Mouse (Mus musculus): Measurements from ENCODE around the gene Sipa1l3.

Gene Sipa1l3

DNA sequence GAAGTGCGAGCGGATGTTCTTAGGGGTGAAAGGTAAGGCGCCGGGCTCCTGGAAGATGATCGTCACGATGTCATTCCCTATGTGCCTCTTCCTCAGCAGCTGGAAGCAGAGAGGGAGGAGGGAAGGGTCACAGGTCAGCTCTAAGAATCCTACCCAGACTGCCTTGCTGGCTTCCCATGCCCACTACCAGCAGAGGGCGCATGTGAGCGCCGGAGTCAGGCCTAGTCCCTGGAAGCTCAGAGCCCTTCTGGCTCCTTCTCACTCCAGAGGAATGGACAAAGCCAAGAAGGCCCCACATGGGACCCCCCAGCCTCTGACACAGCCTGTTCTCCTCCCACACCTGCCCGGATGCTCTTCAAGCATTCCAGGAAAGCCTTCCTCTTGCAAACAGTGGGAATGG, 135.2 kb downstream of the Sipa1l3 start:
- peak; percentile 85 for DNase-seq (ENCODE audit: low read depth, low spot score)

DNA sequence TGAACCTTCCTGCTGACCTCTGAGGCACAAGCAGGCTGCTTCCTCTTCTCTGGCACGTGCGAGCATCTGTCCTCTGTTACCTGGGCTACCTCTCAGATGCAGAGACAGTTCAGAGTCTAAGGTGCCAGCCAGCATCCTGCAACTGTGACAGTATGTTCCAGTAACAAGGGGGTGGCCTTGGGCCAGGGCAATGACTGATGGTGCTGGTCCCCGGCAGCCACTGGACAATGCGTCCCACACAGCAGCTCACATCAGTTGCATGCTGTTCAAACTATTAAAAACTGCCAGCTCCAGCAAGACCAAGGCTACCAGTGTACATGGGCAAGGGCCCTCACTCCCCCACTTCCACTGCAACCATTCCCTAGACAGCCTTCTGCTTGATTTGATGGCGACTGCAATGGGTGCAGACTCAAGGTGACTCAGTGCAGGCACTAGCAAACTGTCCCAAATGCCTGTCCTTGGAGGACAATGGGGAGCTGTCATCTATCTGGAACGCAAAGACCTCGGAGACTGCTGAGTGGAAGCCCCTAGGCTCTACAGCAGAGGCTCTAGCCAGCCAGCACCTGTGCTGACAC, 136.9 kb downstream of the Sipa1l3 start:
- no peak for DNase-seq (ENCODE audit: low read depth, low spot score)

DNA sequence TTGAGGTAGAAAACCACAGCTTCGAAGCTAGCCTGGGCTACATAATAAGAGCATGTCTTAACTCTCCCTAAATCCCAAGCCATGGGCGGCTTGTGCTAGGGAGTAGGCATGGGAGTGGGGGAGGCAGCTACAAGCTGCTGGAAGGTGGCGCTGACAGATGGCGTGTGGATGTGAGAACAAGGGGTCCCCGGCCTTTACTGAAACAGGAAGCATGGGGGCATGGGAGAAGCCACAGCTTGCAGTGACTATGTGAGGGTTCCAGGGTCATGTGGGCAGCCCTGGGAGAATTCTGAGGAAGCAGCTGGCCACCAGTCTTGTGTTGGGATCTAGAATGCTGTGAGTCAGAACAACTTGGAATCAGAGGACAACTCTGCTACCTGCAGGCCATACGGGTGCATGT, 144.4 kb downstream of the Sipa1l3 start:
- DNase-seq (ENCODE audit: low read depth, low spot score), result no peak

DNA sequence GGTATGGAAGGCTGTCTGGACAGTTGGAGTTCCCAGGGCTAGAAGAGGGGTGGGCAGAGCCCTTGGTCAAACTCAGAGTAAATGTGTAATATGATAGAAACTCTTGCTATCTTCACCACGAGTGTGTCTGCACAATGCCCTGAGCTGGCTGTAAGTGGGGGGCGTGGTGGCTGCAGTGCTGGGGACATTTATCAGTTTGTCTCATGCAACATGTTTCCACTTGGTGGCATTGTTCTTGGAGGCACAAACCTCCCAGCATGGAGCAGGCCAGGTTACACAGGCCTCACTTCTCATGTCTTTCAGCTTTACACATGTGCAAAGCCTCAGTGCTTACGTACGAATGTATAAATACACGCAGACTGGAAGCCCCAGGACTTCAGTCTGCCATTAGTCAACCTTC, 146.3 kb downstream of the Sipa1l3 start:
- no peak for DNase-seq (ENCODE audit: low read depth, low spot score)

DNA sequence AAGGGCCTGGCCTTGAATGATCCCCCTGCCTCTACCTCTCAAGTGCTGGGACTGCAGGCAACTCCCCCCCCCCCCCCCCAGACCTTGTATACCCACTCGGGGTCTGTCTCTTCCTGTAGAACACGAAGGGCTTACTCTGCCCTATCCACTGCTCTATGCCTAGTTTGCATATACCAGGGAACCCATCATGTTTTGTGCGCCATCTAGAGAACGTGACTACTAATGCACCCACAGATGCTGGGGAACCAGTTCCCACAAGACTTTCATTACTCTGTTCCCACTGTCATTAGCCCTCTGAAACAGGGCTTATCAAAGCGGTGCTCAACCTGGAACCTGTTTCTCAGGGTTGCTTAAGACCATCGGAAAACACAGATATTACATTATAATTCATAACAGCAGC, 148.4 kb downstream of the Sipa1l3 start:
- no peak for DNase-seq (ENCODE audit: low read depth, low spot score)

DNA sequence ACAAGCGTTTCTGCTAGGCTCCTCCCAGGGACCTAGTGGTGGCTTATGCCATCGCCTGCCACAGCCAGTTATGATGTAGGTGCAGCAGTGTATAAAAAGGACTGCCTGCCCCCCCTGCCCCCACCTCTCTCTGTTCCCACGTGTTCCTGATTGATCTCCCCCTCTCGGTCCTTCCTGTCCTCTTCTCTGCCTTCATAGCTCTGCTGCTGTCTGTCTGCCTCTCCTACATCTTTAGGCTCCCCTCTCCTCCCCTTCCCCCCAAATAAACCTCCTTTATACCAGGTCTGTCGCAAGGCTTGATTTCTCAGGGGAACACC, 150.5 kb downstream of the Sipa1l3 start:
- no peak for DNase-seq (ENCODE audit: low read depth, low spot score)

DNA sequence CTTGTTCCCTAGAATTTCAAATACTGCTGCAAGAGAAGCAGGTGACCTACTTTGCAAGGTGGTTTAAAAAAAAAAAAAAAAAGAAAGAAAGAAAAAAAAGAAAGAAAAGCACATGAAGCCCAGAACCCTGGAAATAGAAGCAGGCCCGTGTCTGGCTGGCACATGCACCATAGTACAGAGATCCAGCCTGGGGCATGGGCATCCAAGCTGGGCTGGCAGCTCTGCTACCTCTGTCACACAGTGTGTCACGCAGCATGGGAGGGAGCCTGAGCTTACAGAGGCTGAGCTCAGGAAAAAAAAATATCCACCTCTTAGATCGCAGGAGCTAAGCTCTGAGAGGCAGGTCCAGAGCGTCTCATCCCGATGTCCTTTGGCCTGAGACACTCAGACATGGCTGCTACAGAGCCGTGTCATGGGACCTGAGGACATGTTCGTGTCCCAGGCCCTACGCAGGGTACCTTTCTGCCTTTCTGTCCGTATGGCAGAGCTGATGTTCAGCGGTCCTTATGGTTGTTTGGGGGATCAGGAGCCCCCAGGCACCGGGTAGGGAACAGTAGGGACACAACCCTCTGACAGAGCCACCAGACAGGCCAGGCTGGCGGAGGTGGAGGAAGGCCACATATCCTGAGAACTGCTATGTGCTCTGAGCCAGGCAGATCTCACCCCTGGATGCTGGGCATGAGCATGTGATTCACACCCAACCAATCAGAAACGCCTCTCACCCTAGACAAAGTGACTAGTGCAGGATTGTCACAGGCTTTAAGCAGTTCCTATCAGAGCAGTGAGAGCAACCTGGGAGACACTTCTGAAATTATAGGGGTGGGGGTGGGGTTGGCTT, 151.1 kb downstream of the Sipa1l3 start:
- no peak for DNase-seq (ENCODE audit: low read depth, low spot score)

DNA sequence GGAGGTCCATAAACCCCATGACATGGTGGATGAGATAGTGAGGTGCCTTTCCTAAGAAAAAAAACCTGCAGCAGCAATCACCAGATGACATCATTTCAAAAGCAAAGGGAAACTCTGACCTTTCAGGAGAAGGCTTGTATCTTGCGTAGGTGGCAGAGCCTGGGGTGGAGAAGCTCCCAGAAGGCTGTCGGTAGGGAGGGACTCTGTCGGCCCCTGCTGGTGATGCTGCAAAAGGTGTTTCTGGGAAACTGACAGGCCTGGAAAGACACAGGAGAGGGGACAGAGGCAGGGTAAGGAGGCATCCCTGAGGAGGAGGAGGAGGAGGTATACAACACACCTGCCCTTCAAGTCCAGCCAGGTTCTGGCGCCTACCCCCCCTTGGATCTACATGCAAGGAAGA, 154.4 kb downstream of the Sipa1l3 start:
- peak; percentile 42 for DNase-seq (ENCODE audit: low read depth, low spot score)

DNA sequence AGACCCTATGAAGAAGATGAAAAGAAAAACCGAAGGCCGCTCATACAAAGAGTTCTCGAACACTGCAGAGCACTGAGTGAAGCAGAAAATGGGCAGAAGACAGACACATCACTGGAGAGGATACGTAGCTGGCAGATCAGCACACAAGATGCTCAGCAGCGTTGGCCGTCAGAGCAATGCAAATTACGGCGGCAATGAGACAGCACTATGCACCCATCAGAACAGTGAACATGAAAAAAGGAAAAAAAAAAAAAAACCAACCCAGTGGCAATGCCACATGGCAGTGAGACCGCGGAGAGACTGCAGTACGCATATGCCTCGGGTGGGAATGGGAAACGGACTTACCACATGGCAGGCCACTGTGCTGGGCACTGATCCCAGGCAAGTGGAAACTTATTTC, 156.9 kb downstream of the Sipa1l3 start:
- no peak for DNase-seq (ENCODE audit: low read depth, low spot score)

DNA sequence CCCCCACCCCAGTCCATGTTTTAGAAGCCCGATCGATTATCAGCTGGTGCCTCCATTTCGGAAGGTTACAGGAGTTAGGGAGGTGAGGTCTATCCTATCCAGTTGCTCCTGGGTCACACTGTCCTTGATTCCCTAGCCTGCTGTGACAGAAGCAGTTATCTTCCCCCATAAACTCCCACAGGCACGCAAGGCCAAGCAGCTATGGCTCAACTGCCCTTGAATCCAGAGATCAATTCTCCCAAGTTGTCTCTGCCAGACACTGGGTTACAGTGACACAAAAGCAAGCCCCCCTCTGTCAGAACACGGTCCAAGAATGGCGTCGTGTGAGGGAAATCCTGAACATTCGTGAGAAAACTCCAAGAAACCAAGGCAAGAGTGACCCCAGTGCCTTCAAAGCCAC, 163.0 kb downstream of the Sipa1l3 start:
- no peak for DNase-seq (ENCODE audit: low read depth, low spot score)

DNA sequence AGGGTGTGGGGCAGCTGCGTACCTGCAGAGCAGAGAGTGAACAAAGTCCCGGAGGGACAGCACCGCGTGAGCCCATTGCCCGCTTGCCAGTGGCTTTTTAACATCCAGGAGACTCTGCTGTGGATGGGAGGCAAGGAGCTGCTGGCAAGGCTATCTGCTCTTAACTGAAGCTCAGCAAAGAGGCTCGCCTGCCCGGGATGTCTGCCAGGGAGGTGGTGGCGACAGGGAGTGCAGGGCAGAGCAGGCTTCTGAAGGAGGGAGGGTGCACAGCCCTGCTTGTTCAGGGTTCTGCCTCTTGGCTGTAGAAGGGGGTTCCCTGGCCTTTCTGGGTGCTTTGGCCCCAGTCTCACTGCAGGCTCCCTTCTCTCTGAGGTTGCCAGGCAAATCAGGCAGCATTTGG, 164.3 kb downstream of the Sipa1l3 start:
- DNase-seq (ENCODE audit: low read depth, low spot score), result no peak

DNA sequence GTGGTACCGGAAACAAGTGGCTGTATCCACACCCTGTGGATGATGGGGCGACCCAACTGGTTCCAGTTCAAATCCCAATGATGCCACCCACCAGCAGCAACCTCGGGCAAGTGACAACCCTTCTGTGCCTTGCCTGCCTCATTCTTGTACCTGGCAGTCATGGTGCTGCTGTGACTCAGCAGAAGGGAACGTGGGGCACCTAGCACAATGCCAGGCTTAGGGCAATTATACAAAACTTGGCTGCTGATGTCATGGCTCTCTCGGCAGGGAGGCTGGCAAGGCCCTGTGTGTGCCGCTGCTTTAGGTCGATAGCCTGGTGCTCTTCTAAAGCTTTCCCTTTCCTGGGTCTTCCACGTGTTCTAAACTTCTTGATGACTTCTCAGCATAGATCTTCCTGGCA, 166.2 kb downstream of the Sipa1l3 start:
- DNase-seq (ENCODE audit: low read depth, low spot score), result no peak

DNA sequence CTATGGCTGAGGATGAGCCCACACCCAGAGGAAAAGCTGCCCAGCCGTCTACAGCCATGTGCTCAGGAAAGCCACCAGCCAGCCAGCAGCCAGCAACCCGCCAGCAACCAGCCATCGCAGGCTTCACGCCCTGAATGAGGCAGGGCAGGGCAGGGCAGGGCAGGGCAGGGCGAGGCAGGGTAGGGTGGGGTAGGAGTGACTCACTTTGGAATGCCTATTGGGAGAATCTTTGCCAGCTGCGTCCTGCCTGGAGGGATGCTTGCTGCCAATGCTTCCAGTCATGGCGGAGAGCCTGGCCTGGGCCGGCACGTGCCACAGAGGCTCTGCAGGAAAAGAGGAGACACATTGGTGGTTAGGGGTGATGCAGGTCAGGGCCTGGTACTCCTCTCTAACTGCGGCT, 168.0 kb downstream of the Sipa1l3 start:
- no peak for DNase-seq (ENCODE audit: low read depth, low spot score)

DNA sequence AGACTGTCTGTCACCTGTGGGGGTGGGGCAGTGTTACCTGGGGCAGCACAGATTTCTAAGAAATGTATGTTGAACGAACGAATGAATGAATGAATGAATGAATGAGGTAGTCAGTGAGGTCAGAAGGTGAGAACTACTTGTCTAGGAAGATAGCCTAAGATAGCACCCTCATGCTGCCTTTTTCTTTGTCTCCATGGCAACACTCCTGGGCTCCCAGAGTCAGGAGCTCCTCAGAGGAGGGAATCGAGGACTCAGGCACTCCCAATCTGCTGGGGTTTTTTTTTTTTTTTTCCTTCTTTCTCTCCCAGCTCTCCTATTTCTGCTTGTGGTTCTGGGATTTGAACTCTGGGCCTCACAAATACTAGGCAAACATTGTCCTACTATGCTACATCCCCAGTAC, 172.2 kb downstream of the Sipa1l3 start:
- no peak for DNase-seq (ENCODE audit: low read depth, low spot score)

DNA sequence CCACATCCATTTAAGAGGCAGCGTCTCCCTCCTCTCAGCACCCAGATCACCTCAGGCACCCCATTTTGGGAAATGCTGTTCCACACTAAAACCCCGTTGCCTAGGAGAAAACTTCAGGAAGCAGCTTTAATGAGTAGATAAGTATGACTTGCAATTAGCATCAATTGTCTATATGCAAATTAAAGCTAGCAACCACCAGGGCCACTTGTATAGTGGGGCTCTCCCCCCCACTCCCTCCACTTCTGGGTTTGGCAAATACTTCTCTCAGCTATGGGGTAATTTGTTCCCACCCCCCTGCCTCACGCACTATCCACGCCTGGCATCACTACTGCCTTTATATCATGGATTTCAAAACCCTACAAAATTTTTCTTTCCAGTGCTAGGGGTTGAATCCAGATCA, 172.9 kb downstream of the Sipa1l3 start:
- no peak for DNase-seq (ENCODE audit: low read depth, low spot score)

DNA sequence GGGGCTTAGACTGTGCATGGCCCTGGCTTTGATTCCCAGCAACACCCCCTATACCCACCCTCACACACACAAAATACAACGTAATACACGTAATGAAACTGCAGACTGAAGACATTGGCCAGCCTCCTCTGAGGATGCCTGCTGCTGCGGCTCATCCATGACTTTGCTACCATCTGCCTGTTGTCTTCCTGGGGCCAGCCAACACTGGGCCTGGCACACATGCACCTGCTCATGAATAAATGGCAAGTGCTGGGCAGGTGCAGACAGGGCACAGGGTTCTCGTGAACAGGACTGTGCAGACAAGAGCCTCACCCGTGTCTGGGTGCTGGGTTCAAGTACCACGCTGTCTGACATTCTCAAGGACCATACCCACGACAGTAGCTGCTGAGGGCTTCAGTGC, 174.7 kb downstream of the Sipa1l3 start:
- no peak for DNase-seq (ENCODE audit: low read depth, low spot score)

DNA sequence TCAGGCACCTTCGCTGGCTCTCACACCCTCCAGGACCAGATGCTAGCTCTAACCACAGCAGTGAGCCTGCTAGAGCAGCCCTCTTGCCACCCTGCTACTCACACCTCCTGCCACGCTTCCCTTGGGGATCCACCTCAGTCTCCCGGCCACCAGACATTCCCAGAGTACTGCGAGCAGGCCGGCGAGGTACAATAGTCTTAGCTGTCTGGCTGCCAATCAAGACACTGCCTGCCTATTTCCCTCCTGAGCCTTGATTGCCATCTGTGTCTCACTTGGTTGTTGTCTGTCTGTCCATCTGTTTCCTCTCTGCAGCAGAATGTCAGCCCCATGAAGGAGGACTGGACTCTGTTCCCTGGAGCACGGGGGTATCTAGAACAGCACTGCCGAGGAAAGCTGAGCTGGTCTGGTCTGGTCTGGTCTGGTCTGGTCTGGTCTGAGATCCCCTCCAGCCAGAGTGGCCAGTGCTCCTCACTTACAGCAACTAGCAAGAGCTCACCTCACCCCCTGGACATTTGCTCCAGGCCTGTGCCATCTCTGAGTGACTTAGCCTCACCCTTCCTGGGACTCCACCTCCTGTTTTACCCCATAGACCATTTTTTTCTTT, 175.8 kb downstream of the Sipa1l3 start:
- no peak for DNase-seq (ENCODE audit: low read depth, low spot score)

DNA sequence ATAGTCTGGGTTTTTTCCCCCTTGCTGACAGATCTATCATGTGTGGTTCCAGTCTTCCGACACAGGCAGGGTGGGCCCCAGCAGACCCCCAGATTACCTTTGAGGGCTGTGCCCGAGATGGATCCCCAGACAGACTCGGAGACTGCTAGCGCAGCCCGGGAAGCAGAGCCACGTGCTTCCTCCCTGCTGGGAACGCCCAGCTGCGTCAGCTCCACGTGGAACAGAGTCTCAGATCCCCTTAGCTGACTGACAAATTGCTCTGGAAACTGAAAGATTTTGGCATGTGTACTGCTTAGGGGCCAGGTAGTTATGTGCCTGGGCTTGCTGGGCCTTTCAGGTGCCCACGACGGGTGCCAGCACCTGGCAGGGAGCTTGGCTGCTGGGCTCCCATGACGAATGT, 176.7 kb downstream of the Sipa1l3 start:
- no peak for DNase-seq (ENCODE audit: low read depth, low spot score)

DNA sequence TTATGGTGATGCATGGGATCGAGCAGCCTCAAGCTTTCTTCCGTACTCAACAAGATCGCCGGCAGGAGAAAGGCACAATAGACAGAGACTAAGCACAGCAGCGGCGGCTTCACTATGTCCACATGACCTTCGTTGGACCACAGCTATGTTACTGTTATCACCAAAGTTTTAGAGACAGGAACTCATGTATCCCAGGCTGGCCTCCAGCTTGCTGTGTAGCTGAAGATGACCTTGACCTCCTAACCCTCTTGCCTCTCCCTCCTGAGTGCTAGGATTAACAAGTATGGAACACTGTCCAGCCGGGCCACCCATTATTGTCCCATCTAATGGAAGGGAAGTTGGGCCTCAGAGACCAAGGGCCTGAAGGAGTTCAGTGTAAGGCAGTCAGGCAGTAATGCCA, 177.6 kb downstream of the Sipa1l3 start:
- DNase-seq (ENCODE audit: low read depth, low spot score), result no peak

DNA sequence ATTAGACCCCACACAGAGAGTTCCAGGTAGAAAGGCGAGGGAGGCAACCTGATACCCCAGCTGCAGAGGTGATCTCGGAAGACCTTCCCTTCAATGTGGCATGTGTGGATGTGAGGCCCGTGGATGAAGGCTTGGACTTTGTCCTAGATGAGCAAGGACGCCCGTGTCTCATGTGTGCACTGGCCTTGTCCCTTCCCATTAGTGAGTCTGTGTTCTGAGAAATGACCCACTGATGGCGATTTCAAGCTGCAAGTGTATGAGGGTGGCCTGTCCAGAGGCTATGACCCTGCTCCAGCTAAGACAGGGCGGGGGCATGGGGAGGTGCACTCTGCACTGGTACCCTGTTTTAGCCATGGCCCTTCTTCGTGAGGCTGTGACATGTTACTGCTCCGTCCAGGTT, 178.2 kb downstream of the Sipa1l3 start:
- DNase-seq (ENCODE audit: low read depth, low spot score), result no peak

DNA sequence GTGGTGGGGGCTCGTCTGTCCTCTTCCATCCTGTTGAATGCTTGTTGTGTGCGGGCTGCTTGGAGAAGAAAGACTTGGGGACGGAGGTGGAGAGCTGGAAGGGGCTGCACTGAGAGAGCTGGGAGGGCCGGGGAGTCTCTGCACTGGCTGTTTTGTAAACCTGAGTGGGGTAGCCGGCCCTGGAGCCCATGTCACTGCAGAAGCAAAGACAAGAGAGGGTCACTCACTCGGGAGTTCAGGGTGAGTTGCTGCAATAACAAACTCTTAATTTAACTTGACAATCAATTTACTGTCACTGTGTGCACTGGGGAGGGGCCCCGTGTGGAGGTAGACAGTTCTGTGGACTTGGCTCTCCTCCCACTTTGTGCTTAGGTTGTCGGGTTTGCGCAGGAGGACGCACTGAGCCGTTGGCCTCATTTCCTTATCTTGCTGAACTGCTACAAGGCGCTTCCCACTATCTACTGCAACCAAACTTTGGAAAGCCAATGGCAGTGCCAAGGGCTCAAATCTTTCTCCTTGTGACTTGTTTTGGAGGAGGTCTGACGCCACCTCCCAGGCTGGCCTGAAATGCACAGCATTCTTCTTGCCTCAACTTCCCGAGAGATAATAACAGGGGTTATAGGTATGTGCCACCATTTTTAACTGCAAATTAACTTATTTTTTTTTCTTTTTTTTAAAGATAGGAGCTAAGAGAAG, 179.3 kb downstream of the Sipa1l3 start:
- DNase-seq (ENCODE audit: low read depth, low spot score), result no peak

DNA sequence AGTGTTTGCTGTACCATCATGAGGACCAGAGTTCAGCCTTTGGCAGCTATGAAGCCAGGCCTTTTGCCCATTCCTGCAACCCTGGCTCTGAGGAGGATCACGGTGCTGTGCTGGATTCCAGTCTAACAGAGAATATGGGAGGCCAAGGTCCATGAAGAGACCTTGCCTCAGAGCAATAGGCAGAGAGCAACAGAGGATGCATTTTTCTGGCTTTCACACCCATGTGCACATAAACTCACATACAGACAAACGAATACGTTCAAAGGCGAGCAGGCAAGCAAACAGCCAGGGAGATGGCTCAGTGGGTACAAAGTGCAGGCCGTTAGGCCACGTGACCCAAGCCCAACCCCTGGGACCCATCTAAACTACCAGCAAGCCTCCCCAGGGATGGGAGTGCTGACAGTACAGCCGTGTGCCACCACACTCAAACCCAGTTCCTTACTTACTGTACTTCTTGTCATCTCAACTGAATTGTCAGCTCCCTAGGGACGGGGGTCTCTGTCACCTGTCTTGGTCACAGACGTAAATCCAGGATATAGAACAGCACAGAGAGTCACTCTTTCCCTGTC, 180.0 kb downstream of the Sipa1l3 start:
- DNase-seq (ENCODE audit: low read depth, low spot score), result no peak

Measured in CD4-positive, CD25-positive, alpha-beta regulatory T cell, adult 2 months (primary cell).